Comparison of ENCODE assay signal across 24 mouse cellular contexts in the genomic region with DNA sequence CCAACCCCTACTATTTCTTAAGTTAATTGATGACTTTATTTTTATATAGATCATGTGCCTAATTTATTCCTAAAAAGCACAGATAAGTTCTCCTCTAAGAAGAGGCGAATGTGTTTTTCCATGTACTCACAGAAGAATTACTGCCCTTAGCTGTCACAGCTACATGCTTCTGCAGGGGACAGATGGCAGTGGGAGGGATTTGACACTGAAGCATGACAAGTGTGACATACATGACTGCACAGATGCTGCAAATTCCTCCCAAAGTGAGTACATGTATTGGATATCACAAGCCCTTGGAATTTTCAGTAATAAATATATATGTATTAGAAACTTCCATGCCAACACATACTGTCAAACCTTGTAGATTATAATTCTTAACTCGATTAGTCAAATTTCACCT. TPM values are rescaled to one million over a fixed set of nuclear protein-coding genes. Genes with fewer than 3 reads are reported as not detected.
DNase-seq lines count a peak whose midpoint lies in the region; ATAC-seq and TF ChIP-seq lines count a peak whose summit lies in the region.
"Had no signal": no experiment of that assay in that cellular context is flagged by ENCODE, and none has a peak within 500 bp of the region (broad histone marks: within the 10 kb centered on the region; RNA-seq: fewer than 3 reads in every experiment).

No protein-coding gene starts in this region.

- ATAC-seq in forebrain, embryonic 15.5 days (replicated peaks) = peak; percentile 70; the same call in 1 of the 2 replicates
- no peak for ATAC-seq in forebrain, embryonic 11.5 days (replicated peaks; ENCODE audit: low FRiP score)
- ATAC-seq in midbrain, postnatal 0 days (ENCODE audit: low FRiP score) = no peak
- no peak for ATAC-seq in midbrain, embryonic 15.5 days (replicated peaks)
- peak; percentile 42; the same call in 1 of the 2 replicates for ATAC-seq in forebrain, postnatal 0 days
- ATAC-seq: CD4-positive, CD25-positive, alpha-beta regulatory T cell, adult 4 months; hindbrain, embryonic 16.5 days; inflammation-experienced regulatory T-cells, adult 6 months; intestine, embryonic 16.5 days had no signal

- no peak overlapping the region for H3K4me3 ChIP-seq in forebrain, embryonic 15.5 days
- no peak overlapping the region for H3K4me3 ChIP-seq in forebrain, embryonic 11.5 days (ENCODE audit: low read depth, low read length)
- H3K4me3 ChIP-seq in midbrain, postnatal 0 days (ENCODE audit: low read depth, low read length) = no peak overlapping the region
- H3K4me3 ChIP-seq in midbrain, embryonic 15.5 days = no peak overlapping the region
- no peak overlapping the region for H3K4me3 ChIP-seq in forebrain, postnatal 0 days (ENCODE audit: low read depth, low read length)
- H3K4me3 ChIP-seq: embryonic facial prominence, embryonic 10.5 days; embryonic facial prominence, embryonic 13.5 days; erythroblast, embryonic 14.5 days; gastrocnemius, adult 2 months; hindbrain, embryonic 12.5 days had no signal

- H3K9ac ChIP-seq in forebrain, embryonic 15.5 days (replicated peaks) = no peak overlapping the region
- no peak overlapping the region for H3K9ac ChIP-seq in forebrain, embryonic 11.5 days (ENCODE audit: low read length)
- H3K9ac ChIP-seq in midbrain, postnatal 0 days (replicated peaks; ENCODE audit: low read length, poor library complexity, severe bottlenecking) = no peak overlapping the region
- H3K9ac ChIP-seq in midbrain, embryonic 15.5 days = no peak overlapping the region
- no peak overlapping the region for H3K9ac ChIP-seq in forebrain, postnatal 0 days
- H3K9ac ChIP-seq: embryonic facial prominence, embryonic 13.5 days; hindbrain, embryonic 12.5 days had no signal

- DNase-seq in forebrain, embryonic 11.5 days (ENCODE audit: low spot score) = no peak
- DNase-seq in midbrain, postnatal 0 days (ENCODE audit: low spot score) = peak; percentile 14
- peak; percentile 6 for DNase-seq in forebrain, postnatal 0 days
- no peak for DNase-seq in ovary, postnatal 10 days (ENCODE audit: low spot score)
- DNase-seq: adrenal gland, adult 2 months; adrenal gland, postnatal 25 days; cerebellum, adult 8-10 months; cerebellum, postnatal 36 days; embryo, embryonic 11 days; gastrocnemius, adult 2 months; gastrocnemius, postnatal 14 days; heart, adult 11 months; kidney, adult 18-20 months had no signal

- 66% methylated on average over 2 of the region's 2 CpGs for WGBS in forebrain, embryonic 15.5 days
- WGBS in forebrain, embryonic 11.5 days = 88% methylated on average over 2 of the region's 2 CpGs
- 87% methylated on average over 2 of the region's 2 CpGs for WGBS in midbrain, postnatal 0 days
- 90% methylated on average over 2 of the region's 2 CpGs for WGBS in midbrain, embryonic 15.5 days
- 67% methylated on average over 2 of the region's 2 CpGs for WGBS in forebrain, postnatal 0 days

- H3K4me2 ChIP-seq in forebrain, embryonic 15.5 days (replicated peaks) = no peak overlapping the region
- H3K4me2 ChIP-seq in forebrain, embryonic 11.5 days (ENCODE audit: low read depth, low read length, severe bottlenecking) = no peak overlapping the region
- H3K4me2 ChIP-seq in midbrain, postnatal 0 days (ENCODE audit: low read depth, low read length, poor library complexity, severe bottlenecking) = no peak overlapping the region
- H3K4me2 ChIP-seq in midbrain, embryonic 15.5 days = no peak overlapping the region
- H3K4me2 ChIP-seq in forebrain, postnatal 0 days (ENCODE audit: low read depth) = no peak overlapping the region
- H3K4me2 ChIP-seq: embryonic facial prominence, embryonic 13.5 days; heart, embryonic 11.5 days; hindbrain, embryonic 12.5 days had no signal

- no peaks in the 10 kb centered on the region for H3K4me1 ChIP-seq in forebrain, embryonic 15.5 days
- no peaks in the 10 kb centered on the region for H3K4me1 ChIP-seq in forebrain, embryonic 11.5 days (replicated peaks; ENCODE audit: control insufficient read depth, insufficient read depth, low read length)
- no peaks in the 10 kb centered on the region for H3K4me1 ChIP-seq in midbrain, postnatal 0 days (ENCODE audit: insufficient read depth, low read length)
- no peaks in the 10 kb centered on the region for H3K4me1 ChIP-seq in midbrain, embryonic 15.5 days
- no peaks in the 10 kb centered on the region for H3K4me1 ChIP-seq in forebrain, postnatal 0 days (ENCODE audit: insufficient read depth)
- H3K4me1 ChIP-seq: embryonic facial prominence, embryonic 10.5 days; embryonic facial prominence, embryonic 13.5 days; hindbrain, embryonic 12.5 days had no signal

- no peaks in the 10 kb centered on the region for H3K36me3 ChIP-seq in forebrain, embryonic 15.5 days
- no peaks in the 10 kb centered on the region for H3K36me3 ChIP-seq in forebrain, embryonic 11.5 days (ENCODE audit: control insufficient read depth, insufficient read depth, low read length)
- no peaks in the 10 kb centered on the region for H3K36me3 ChIP-seq in midbrain, postnatal 0 days (ENCODE audit: insufficient read depth, low read length)
- H3K36me3 ChIP-seq in midbrain, embryonic 15.5 days (replicated peaks) = no peaks in the 10 kb centered on the region
- H3K36me3 ChIP-seq in forebrain, postnatal 0 days (ENCODE audit: insufficient read depth) = no peaks in the 10 kb centered on the region
- H3K36me3 ChIP-seq: embryonic facial prominence, embryonic 10.5 days; embryonic facial prominence, embryonic 13.5 days; hindbrain, embryonic 12.5 days had no signal

- TF ChIP-seq CTCF in midbrain, postnatal 0 days (IDR thresholded peaks at IDR 0.05) = no peak
- no peak for TF ChIP-seq CTCF in forebrain, postnatal 0 days (IDR thresholded peaks at IDR 0.05; ENCODE audit: low read depth)

- no peaks in the 10 kb centered on the region for H3K9me3 ChIP-seq in forebrain, embryonic 15.5 days
- H3K9me3 ChIP-seq in forebrain, embryonic 11.5 days (ENCODE audit: control insufficient read depth, low read length) = no peaks in the 10 kb centered on the region
- no peaks in the 10 kb centered on the region for H3K9me3 ChIP-seq in midbrain, postnatal 0 days (ENCODE audit: low read length)
- H3K9me3 ChIP-seq in midbrain, embryonic 15.5 days = no peaks in the 10 kb centered on the region
- no peaks in the 10 kb centered on the region for H3K9me3 ChIP-seq in forebrain, postnatal 0 days (ENCODE audit: low read length)
- H3K9me3 ChIP-seq: embryonic facial prominence, embryonic 10.5 days; embryonic facial prominence, embryonic 13.5 days; hindbrain, embryonic 12.5 days had no signal

- H3K27me3 ChIP-seq in forebrain, embryonic 15.5 days = no peaks in the 10 kb centered on the region
- no peaks in the 10 kb centered on the region for H3K27me3 ChIP-seq in forebrain, embryonic 11.5 days (ENCODE audit: control insufficient read depth, insufficient read depth, low read length)
- no peaks in the 10 kb centered on the region for H3K27me3 ChIP-seq in midbrain, postnatal 0 days (ENCODE audit: insufficient read depth, low read length)
- no peaks in the 10 kb centered on the region for H3K27me3 ChIP-seq in midbrain, embryonic 15.5 days (replicated peaks)
- H3K27me3 ChIP-seq in forebrain, postnatal 0 days (ENCODE audit: insufficient read depth, low read length) = no peaks in the 10 kb centered on the region
- H3K27me3 ChIP-seq: embryonic facial prominence, embryonic 13.5 days; hindbrain, embryonic 12.5 days had no signal

- no peak overlapping the region for H3K27ac ChIP-seq in forebrain, embryonic 15.5 days (replicated peaks)
- H3K27ac ChIP-seq in forebrain, embryonic 11.5 days (ENCODE audit: low read depth, low read length) = no peak overlapping the region
- no peak overlapping the region for H3K27ac ChIP-seq in midbrain, postnatal 0 days (ENCODE audit: low read depth, low read length)
- no peak overlapping the region for H3K27ac ChIP-seq in midbrain, embryonic 15.5 days
- H3K27ac ChIP-seq in forebrain, postnatal 0 days (ENCODE audit: low read depth, low read length) = no peak overlapping the region
- H3K27ac ChIP-seq: embryonic facial prominence, embryonic 10.5 days; embryonic facial prominence, embryonic 13.5 days; gastrocnemius, adult 2 months; hindbrain, embryonic 12.5 days had no signal

RNA-seq across cellular contexts. Expression of a gene that starts 27.4 kb away (rescaled TPM):
- 5.5 and 5.9 TPM in 2 replicates for polyA plus RNA-seq in forebrain, embryonic 15.5 days (2015; fragmentation: Nextera tagmentation; extraction: Ambion mirVana)
- 4.2 and 4.6 TPM in 2 replicates for polyA plus RNA-seq in forebrain, embryonic 11.5 days (2014; fragmentation: Nextera tagmentation; extraction: Ambion mirVana)
- 19.5 and 25.9 TPM in 2 replicates for total RNA-seq in midbrain, postnatal 0 days (2014; rRNA removed)
- 7.2 and 8.3 TPM in 2 replicates for polyA plus RNA-seq in midbrain, postnatal 0 days (2015; fragmentation: Nextera tagmentation; extraction: Ambion mirVana)
- polyA plus RNA-seq in midbrain, embryonic 15.5 days (2015; fragmentation: Nextera tagmentation; extraction: Ambion mirVana) = 5.3 and 5.4 TPM in 2 replicates
- total RNA-seq in forebrain, postnatal 0 days (2014; rRNA removed) = 24.2 and 28.6 TPM in 2 replicates
- 8.1 and 8.2 TPM in 2 replicates for polyA plus RNA-seq in forebrain, postnatal 0 days (2015; fragmentation: Nextera tagmentation; extraction: Ambion mirVana)

RNA-seq across cellular contexts. Expression of a gene that starts 41.8 kb away (rescaled TPM):
- polyA plus RNA-seq in forebrain, embryonic 15.5 days (2015; fragmentation: Nextera tagmentation; extraction: Ambion mirVana) = 49.9 and 52.1 TPM in 2 replicates
- polyA plus RNA-seq in forebrain, embryonic 11.5 days (2014; fragmentation: Nextera tagmentation; extraction: Ambion mirVana) = 63.9 and 64.9 TPM in 2 replicates
- total RNA-seq in midbrain, postnatal 0 days (2014; rRNA removed) = 28.2 and 30.1 TPM in 2 replicates
- polyA plus RNA-seq in midbrain, postnatal 0 days (2015; fragmentation: Nextera tagmentation; extraction: Ambion mirVana) = 19.0 and 27.3 TPM in 2 replicates
- 35.5 and 36.0 TPM in 2 replicates for polyA plus RNA-seq in midbrain, embryonic 15.5 days (2015; fragmentation: Nextera tagmentation; extraction: Ambion mirVana)
- total RNA-seq in forebrain, postnatal 0 days (2014; rRNA removed) = 25.2 and 31.9 TPM in 2 replicates
- 20.0 and 22.0 TPM in 2 replicates for polyA plus RNA-seq in forebrain, postnatal 0 days (2015; fragmentation: Nextera tagmentation; extraction: Ambion mirVana)

Comparison
In these comparisons a context has a peak if more than half of its experiments do, and no peak if none do; other contexts are left out.
1. ATAC-seq: peak in forebrain, embryonic 15.5 days (single experiment) and forebrain, postnatal 0 days (single experiment); none in forebrain, embryonic 11.5 days (single experiment), midbrain, postnatal 0 days (single experiment) and midbrain, embryonic 15.5 days (single experiment).
2. DNase-seq: peak in midbrain, postnatal 0 days (single experiment) and forebrain, postnatal 0 days (single experiment); none in forebrain, embryonic 11.5 days (single experiment) and ovary, postnatal 10 days (single experiment).